Mouse (Mus musculus) lung, postnatal 0 days (tissue): ENCODE measurements around the gene Nyap1.

Experiments
- CTCF ChIP-seq: IDR thresholded peaks from 2 replicates; pipeline ENCODE4 v1.5.1; 2016; ENCODE audit warnings: antibody characterized with exemption, mild to moderate bottlenecking
- EP300 ChIP-seq: IDR thresholded peaks from 2 replicates; pipeline ENCODE4 v1.6.1; 2016; ENCODE audit warnings: antibody characterized with exemption, mild to moderate bottlenecking, control low read depth

DNA sequence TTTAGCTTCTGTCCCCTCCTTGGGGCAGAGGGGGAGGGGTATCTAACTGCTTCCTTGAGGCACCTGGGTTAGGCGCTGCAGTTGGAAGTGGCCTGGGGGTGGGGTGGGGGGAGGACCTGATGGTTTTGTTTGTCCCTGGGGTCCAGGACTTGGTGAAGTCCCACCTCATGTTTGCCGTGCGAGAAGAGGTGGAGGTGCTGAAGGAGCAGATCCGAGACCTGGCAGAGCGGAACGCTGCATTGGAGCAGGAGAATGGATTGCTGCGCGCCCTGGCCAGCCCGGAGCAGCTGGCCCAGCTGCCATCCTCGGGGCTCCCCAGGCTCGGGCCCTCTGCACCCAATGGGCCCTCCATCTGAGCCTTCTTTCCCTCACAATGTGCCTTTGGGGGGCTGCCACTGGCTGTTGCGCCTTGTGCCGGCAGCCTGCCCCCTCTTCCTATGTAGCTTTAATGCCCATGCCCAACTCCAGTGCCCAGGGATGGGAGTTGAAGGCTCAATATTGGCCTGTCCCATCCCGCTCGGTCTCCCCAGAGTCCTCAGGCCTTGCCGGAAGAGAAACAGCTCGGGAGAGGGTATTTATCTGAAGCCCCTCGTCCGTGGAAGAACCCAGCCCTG, 17.6 kb upstream of the Nyap1 start:
- no peak for TF ChIP-seq EP300
- no peak for TF ChIP-seq CTCF
